Mouse (Mus musculus): ENCODE results near the gene Plscr5.

Plscr5 gene

DNA sequence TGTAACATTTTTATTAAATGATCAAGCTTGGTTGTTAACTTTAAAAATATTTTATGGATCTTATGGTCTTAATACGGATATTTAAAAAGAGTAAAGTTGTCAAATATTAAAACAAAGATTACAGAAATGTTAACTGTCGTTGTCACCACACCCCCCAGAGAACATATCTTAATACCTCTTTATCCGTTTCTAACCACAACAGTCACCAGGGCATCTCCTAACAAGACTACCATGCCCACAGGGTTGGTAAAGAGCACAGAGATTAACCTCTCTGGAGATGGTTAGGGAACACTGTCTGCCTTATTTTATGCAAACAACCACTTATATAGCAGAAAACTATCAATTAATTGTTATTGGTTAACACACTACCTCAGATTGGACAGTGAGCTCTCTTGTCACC, 34.1 kb downstream of the Plscr5 start:
- no peak for DNase-seq (ENCODE audit: low spot score)

DNA sequence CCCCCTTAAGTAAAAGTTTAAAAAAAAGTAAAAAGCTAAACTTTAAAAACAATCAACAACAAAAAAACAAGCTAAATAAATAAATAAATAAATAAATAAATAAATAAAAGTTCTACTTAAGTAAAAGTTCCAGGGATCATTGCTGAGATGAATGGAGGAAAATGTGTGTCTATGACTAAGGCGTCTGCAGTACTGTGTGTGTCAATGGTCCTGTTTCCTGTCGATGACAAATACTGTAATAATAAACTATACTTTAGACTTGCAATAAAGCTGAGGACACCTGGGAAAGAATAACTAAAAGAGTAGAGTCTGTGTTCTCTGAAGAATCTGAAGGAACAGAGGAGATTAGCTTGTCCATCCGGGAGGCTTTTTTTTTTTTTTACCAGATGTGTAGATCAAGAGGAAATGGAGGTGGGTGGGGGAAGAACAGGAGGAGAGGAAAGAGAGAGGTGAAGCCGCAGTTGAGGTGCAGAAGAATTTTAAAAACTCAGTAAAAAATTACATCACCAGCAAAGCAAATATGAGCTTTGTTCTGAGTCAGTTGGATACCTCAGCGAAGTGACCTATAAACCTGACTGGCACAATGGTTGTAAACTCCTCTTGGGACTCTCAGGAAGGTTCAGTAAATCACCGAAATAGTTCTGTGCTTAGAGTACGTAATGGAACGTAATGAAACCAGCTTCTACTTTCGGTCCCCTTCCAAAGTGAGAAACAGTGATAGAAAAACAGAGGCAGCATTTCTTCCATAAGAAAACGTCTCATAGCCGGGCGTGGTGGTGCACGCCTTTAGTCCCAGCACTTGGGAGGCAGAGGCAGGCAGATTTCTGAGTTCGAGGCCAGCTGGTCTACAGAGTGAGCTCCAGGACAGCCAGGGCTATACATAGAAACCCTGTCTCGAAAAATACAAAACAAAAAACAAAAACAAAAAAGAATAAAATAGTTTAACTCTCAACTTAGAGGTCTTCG, 36.4 kb downstream of the Plscr5 start:
- DNase-seq (ENCODE audit: low spot score) = no peak

DNA sequence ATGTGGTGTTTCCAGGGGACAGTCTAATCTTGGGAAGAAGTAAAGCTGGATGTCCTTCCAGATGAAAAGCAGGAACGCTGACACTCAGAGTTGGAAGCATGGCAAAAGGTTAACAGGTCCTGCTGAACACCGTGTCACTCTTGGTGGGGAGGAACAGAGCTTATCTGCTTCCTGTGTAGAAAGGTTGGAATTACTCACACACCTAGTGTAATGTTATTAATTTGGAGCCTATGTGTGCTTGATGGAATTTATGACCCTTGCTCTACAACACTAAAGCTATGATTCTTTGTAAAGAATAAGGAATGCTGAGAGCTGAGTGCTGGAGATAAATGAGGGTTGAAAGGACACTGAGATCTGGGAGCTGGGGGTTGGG, 37.1 kb downstream of the Plscr5 start:
- no peak for DNase-seq (ENCODE audit: low spot score)

DNA sequence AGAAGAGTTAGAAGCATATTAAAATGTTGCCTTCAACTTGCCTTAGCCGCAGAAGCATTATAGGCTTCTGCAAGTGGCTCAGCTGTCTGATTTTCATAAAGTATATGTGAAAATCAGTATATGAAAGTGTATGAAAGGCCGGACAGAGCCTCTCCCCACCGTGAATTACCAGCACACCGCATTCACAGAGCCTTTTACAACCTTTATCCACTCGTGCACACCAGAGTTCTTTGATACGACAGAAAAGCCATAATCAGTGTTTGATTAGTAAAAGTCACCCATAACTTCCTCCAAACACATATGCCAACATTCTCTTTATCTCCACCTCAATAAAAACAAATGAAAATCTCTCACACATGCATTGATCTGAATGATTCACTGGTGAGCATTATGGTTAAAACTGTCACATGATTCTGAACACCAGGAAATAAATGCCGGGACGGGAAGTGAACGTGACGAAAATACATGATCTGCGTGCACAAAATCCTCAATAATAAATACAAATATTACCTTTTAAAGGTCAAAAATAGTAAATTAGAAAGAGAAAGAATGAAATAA, 42.2 kb downstream of the Plscr5 start:
- DNase-seq (ENCODE audit: low spot score) = no peak

- DNase-seq (ENCODE audit: low spot score) = no peak
These were observed 56.2 kb downstream of the Plscr5 start for GRCm38 (mm10) chr9:92248773-92249446.

DNA sequence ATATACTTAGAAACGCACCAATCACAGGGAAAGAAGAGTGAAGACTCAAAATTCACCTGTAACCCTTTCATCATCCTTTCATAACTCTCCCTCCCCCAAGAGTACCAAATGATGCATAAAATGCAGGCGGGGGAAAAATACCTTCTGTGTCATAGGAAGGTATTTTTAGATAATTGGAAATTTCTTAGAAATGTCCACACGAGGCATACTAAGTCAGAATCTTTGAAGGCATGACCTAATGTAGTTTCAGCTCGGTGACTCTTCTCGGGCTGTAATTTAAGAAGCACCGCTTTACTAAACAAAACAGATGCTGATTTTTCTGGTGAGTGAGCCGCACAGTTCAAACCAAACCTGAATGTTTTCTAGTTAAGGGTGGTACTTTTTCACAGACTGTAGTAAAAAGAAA, 56.7 kb downstream of the Plscr5 start, which contains the start of gene Plscr1:
Gene Plscr1, plus strand, starts transcription at position 304 of the 406 bp plus-strand sequence.
- DNase-seq (ENCODE audit: low spot score) = no peak

DNA sequence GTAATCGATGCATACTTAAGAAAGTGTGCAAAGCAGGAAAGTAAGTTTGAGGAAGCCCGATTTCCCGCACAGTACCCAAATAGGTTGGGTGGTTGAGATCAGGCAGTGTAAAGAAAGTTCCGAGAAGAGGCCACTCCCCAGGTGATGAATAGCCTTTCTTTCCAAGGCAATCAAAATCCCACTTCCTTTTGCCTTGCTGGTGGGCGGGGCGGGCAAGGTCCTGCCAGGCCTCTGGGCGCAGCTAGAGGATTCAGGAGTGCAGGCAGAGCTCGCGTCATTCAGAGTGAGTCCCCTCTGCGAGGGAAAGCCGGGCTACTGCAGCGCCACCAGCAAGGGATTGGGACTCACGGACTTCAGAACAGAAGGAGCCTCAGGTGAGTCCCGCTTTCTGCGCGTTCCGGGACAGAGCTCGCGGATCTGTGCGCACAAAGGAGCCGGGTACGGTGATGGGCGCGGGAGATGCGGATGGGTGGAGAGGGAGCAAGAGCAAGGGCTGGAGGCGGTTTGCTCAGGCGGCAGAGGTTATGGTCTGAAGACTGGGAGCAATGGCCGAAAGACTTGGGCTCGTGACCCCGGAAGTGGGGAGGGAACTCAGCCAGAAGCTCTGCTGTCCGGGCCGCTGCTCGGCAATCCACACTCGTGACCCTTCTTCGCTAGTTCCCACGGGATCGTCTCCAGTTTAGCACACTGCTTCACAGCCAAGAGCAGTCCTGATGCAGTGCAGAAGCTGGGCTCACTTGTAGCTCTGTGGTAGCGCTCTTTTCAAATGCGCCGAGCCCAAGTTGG, 57.4 kb downstream of the Plscr5 start:
- DNase-seq (ENCODE audit: low spot score) = no peak

- DNase-seq (ENCODE audit: low spot score) = no peak
These were observed 60.0 kb downstream of the Plscr5 start for GRCm38 (mm10) chr9:92252718-92253117.

DNA sequence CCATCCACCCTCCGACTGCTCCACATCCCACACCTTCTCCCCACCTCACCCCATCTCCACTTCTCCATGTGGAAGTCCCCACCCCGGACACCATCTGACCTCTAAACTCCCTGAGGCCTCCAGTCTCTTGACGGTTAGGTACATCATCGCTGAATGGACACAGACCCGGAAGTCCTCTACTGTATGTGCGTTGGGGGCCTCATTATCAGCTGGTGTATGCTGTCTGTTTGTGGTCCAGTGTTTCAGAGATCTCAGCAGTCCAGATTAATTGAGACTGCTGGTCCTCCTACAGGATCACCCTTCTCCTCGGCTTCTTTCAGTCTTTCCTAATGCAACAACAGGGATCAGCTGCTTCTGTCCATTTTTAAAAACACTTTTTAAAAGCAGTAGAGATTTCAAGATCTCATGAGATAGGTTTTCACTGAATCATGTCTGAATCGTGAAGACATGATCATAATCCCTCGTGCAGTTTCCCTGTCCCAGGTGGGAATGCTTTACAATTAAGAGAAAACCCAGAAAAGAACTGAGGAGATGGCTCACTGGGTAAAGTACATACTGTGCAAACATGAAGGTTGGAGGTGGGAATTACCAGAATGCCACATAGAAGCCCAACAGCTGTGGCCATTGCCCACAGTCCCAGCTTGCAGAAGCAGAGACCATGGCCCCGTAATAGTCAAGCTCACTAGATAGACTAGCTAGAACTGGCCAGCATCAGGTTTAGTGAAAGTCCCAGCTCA, 61.0 kb downstream of the Plscr5 start:
- DNase-seq (ENCODE audit: low spot score) = no peak
